Mouse (Mus musculus): ENCODE data around the gene Ints11.

Gene Ints11

GRCm38 (mm10) chr4:155848434-155849095, 20.8 kb upstream of the Ints11 start:
- no peak for DNase-seq

DNA sequence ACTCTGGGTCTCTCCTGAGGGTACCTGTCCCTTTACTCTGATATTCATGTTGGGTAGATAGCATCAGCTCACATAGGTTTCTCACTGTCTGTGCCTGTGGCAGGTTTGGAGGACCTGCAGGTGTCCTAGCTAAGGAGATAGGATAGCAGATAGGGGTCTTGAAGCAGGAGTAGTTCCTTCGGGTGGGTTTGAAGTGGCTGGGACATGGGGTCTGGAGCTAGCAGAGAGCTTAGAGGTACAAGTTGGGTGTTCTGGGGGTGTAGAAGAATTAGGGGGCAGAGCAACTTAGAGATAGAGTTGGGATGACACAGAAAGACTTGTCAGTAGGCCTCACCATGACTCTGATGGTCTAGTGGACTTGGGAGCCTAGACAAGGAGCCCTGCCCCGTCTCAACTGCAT, 20.0 kb upstream of the Ints11 start:
- DNase-seq, result no peak

DNA sequence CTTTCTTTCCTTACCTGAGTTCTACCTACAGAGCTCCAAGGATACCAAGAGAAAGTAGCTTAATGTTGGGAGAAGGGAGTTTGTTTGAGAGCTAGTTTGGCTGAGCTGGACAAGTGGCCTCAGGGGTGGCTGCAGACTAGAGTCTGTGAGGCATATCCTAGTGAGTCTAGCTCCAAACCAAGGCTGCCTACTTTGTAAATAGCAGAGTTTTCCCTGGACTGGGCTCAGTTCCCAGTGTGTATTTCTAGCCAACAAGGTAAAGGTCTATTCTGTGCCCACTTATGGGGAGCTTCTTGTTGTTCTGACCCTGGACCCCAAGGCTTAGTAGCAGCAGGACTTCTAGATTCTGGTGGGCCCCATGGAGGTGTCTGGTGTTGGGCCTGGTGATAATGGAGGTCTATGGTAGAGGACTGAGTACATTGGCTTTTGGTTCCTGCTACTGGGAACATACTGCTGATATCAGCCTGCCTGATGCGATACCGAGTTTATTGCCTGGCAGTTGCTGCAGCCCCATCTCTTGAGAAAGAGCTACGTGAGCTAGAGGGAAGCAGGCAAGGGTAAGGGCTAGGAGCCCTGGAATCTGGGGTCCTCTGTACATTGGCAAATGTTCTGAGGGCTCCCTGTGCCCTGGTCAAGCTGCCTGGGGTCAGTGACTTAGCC, 19.4 kb upstream of the Ints11 start:
- DNase-seq, result no peak

DNA sequence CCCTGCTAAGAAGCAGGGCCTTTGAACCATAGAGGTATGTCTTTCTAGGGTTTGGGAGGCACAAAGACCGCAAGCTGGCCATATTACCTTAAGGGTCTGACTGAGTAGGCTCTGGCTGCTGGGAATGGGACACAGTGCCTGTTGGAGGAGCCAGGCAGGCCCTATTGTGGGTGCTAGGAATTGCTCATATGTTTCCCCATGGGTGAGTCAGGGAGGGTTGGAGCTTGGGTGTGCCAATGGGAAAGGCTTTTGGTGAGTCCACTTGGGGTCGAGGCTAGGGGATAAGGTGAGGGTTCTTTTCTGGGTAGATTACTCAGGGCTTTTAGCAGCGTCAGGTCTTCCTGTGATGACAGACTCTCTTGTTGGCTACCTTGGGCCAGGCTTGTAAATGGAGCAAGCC, 18.0 kb upstream of the Ints11 start:
- DNase-seq, result no peak

- no peak for DNase-seq
Observed at GRCm38 (mm10) chr4:155851951-155852411, 17.4 kb upstream of the Ints11 start.

- no peak for DNase-seq
Observed at GRCm38 (mm10) chr4:155853421-155853820, 15.9 kb upstream of the Ints11 start.

DNA sequence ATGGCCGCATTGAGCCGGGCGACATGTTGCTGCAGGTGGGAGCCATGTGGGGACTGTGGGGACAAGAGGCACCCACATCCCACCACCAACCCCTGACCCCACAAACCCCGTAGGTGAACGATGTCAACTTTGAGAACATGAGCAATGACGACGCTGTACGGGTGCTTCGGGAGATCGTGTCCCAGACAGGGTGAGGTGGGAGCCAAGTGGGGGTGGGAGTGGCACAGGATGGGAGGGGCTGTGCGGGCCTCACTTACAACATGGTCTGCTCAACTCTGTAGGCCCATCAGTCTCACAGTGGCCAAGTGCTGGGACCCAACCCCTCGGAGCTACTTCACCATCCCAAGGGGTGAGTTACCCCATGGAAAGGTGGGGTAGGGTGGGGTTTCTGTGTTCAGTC, 14.4 kb upstream of the Ints11 start:
- DNase-seq, result no peak

- DNase-seq, result no peak
Observed at GRCm38 (mm10) chr4:155856071-155856470, 13.3 kb upstream of the Ints11 start.

DNA sequence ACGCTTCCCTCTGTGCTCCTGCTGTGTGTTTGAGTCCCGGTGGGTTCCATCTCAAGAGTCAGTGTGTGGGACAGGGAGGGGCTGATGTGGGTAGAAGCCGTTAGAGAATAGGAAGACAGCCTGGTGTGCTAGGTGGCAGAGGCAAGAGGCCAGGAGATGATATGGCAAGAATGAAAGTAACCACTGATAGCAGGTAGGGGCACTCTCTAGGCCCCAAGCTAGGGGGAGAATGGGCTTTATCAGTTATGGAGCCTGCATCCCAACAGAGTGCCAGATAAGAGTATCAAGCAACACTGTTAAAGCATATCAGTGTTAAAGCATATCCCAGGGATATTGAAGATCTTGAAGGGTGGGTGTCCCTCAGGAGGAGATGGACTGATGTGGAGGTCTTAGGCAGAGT, 12.5 kb upstream of the Ints11 start:
- no peak for DNase-seq

- no peak for DNase-seq
Observed at GRCm38 (mm10) chr4:155859318-155859717, 10.0 kb upstream of the Ints11 start.

DNA sequence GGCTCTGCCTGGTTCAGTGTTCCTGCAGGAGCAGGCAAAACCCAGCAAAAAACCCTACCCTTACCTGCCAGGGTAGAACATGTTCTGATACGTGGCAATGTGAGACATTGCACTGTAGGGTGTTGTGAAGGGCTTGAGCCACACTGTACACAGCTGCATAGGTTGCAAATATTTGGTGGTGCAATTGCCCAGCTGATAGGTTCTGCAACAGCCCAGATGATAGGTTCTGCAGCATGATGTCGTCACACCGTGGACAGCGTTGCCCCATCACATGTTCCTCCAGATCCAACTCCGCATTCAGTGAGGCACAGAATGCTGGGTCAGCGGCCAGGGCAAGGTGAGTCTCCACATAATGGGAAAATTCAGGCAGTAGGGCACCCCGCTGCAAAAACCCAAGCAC, 7.6 kb upstream of the Ints11 start:
- DNase-seq, result no peak

DNA sequence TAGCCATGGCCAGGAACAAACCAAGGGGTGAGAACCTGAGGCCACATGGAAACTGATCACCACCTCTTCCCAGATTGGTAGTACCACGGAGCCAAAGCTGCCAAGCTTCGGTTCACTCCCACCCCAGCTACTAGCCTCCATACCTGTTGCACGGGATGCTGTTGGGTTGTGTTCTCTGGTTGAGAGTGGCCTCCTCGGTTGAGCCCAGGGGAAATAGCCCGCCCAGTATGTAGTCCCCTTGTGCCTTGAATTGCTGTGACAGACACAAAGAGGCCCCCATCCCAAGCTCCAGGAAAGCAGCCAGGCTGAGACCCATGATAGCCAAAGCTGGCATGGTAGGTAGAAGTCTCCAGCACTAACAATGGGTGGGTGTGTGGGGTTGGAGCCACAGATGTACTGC, 6.3 kb upstream of the Ints11 start, which contains the start of gene Tas1r3:
TSS of gene Tas1r3 (minus strand) at position 362 of the 400 bp plus-strand sequence.
- no peak for DNase-seq

DNA sequence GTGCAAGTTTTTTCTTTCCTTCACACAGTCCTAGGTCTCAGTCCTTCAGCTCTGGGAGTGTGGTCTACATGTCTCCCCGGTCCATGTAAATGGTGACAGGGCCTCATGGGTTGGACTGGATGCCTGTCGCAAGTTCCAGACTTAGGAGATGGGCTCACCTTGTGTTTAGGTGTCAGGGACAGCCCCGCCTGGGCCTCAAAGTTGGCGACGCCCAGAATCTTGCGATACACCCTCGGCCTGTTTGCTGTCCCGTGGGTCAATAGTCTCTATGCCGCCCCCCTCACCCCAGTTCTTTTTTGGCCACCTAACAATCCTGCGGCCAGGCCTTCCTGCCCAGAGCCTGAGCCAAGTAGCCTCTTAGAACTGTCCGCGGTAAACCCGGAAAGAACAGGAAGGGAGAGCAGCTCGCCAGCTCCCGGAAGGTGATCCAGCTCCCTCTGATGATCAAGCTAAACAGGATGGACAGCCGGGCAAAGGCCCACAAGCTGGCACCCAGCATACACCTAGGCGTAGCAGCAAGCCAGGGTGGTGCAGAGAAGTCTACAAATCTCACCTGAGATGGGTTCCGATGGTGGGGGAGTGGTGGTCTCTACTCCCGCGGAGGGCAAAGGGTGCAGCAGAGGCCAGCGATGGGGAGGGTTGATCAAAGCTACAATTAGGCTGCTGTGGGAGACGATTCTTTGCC, 590 bp upstream of the Ints11 start:
- no peak for DNase-seq

DNA sequence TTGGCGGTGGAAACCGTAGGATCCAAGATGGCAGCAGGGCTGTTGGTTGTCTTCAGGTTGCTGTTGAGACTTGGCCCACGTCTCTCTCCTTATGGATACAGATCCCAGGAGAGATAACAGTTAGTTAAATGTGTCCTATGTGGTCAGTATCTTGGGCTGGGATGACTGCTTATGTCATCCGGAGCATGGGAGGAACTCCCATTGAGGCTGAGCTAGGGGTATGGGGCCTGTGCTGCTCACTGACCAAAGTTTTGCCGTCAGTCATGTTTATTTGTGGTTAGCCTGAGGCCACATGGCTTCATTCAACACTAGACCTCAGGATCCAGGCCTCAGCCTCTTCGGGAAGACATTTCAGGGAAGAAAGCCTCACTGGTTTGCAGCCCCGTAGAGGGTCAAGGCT, 2.1 kb downstream of the Ints11 start:
- no peak for DNase-seq

- DNase-seq, result no peak
Observed at GRCm38 (mm10) chr4:155883587-155883986, 14.2 kb downstream of the Ints11 start.

DNA sequence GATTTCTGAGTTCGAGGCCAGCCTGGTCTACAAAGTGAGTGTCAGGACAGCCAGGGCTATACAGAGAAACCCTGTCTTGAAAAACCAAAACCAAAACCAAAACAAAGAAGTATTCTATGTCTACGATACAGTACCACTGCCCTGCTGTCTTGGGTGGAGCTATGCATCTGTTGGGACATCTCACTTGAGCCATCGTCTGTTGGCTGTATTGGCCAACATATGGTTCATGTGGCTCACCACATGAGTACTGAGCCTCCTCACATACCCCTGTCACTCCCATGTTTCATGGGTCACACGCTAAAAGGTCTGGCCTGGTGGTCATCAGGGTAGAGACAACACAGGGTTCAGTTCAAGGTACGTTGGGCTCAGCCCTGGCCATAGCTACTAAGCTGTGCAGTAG, 17.0 kb downstream of the Ints11 start:
- DNase-seq, result no peak

DNA sequence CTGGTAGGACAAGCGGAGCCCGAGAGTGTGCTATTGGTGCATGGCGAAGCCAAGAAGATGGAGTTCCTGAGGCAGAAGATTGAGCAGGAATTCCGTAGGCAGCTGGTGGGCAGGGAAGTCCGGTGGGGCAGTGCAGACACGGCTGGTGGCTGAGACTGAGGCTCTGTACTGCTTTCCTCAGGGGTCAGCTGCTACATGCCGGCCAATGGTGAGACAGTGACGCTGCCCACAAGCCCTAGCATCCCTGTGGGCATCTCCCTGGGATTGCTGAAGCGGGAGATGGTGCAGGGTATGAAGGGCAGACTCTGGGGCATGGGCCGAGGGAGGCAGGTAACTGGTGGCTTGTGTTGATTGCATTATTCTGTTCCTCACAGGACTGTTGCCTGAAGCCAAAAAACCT, 18.3 kb downstream of the Ints11 start:
- no peak for DNase-seq

- DNase-seq, result no peak
Observed at GRCm38 (mm10) chr4:155888181-155888580, 18.8 kb downstream of the Ints11 start.

DNA sequence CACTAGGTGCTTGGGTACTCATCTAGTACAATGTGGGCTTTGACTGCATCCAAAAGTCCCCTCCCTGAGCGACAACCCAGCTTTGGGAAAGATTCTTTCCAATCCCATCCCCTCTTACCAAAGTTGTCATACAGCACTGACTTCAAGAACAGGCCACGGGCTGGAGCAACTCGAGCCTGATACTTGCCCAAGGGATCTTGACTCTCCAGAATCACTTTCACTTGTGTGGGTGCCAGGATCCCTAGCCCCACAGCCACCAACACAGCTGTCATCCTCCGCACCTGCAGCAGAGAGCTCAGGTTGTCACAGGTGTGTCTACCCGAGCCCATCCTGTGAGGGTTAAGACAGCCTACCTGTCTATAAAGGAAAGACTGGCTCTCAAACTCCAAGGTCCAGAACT, 20.0 kb downstream of the Ints11 start:
- DNase-seq, result no peak

DNA sequence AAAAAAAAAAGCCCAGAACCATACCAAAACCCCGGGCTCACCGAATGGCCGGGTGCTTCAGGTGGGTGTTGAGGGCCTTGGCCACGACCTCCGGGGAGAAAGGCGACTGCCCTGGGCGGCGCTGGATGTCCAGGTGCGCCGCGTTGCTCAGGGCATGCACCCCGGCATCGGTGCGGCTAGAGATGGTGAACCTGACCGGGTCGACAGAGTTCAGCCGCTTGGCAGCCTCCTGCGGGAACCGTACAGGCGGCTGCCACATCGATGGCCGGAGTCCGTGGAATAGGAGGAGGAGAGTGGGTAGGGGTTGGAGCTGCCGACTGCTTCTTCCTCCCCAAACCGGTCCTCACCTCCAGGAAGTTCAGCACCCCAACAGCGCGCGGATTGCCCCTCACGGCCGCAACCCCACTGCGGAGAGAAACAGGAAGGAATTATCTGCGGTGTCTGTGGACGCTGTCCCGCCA, 21.7 kb downstream of the Ints11 start:
- DNase-seq, result no peak

DNA sequence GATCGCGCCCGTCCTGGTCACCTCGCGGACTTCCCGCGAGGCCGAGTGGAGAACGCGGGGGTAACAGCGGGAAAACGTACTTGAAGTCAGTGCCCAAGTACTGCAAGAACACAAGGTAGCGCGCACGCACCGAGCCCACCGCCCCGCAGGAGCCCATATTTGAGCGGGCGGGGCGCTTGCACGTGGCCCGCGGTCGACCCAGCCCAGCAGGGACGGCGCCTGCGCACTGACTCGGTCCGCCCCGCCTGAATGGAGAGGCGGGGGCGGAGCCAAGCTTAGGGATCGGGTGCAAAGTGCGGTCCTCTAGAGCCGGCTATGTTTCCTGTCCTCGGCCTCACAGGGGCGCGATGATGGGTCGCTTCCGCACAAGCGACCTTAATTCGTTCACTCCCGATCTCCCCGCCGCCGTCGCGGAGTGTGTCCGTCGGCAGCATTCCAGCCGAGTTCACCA, 22.2 kb downstream of the Ints11 start, which contains the start of the genes Pusl1 and Acap3:
TSS of gene Pusl1 (minus strand) at position 231 of the 451 bp plus-strand sequence.
TSS of gene Acap3 (plus strand) at position 272 of the 451 bp plus-strand sequence.
- peak; percentile 93 to 98 for DNase-seq

- DNase-seq, result peak; percentile 70 to 81
Observed at GRCm38 (mm10) chr4:155892017-155892416, 22.7 kb downstream of the Ints11 start.

GRCm38 (mm10) chr4:155892438-155893211, 23.3 kb downstream of the Ints11 start:
- DNase-seq, result peak; percentile 39 to 50

Measured in spleen, adult 18-20 months (tissue).